ENCODE assay signal across 14 mouse cellular contexts in the genomic region with DNA sequence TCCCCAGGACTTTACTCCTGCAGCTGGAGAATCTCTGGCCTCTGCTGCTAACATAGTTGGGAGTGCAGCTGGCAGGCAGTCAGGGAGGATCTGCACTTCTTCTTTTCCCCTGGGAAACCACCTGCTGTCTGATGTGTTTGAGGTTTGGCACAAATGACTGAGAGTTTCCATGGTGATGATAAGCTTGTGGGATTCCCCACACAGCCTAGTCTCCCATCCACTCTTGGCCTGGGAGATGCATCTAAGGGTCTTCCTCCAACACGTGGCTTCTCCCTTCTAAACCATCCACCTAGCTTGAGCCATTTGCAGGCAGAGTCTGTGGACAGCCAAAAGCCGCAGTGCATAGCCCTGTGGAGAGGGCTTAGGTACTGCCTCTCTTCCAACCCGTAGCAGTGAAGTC. TPM values are rescaled to one million over a fixed set of nuclear protein-coding genes. Genes with fewer than 3 reads are reported as not detected.
DNase-seq lines count a peak whose midpoint lies in the region; ATAC-seq and TF ChIP-seq lines count a peak whose summit lies in the region.
"Had no signal": no experiment of that assay in that cellular context is flagged by ENCODE, and none has a peak within 500 bp of the region (broad histone marks: within the 10 kb centered on the region; RNA-seq: fewer than 3 reads in every experiment).

No protein-coding gene starts in this region.

- peak; percentile 52 for DNase-seq in forebrain, embryonic 14.5 days (ENCODE audit: low spot score)
- DNase-seq in layer of hippocampus, adult 9-11 months, result peak; percentile 48
- DNase-seq in layer of hippocampus, adult 8-10 months (ENCODE audit: low spot score in 2 of 2), result no peak
- DNase-seq in Patski (ENCODE audit: low read depth, low spot score), result peak; percentile 68
- peak; percentile 55 to 70 for DNase-seq in right cerebral cortex, postnatal 10 days (ENCODE audit: low spot score in 2 of 2)
- no peak for DNase-seq in thymus, postnatal 10 days (ENCODE audit: low spot score in 2 of 2)
- no peak for DNase-seq in cerebellum, adult 11-12 months
- DNase-seq: cerebellum, postnatal 36 days had no signal

- no peak overlapping the region for H3K27ac ChIP-seq in forebrain, embryonic 14.5 days (ENCODE audit: low read depth, low read length)
- H3K27ac ChIP-seq in forebrain, embryonic 12.5 days, result no peak overlapping the region
- H3K27ac ChIP-seq: heart, embryonic 15.5 days; limb, embryonic 12.5 days; lung, embryonic 15.5 days had no signal

- H3K4me2 ChIP-seq in forebrain, embryonic 14.5 days (ENCODE audit: low read length), result no peak overlapping the region
- H3K4me2 ChIP-seq in forebrain, embryonic 12.5 days, result no peak overlapping the region
- H3K4me2 ChIP-seq: heart, embryonic 15.5 days; limb, embryonic 12.5 days; lung, embryonic 15.5 days had no signal

- TF ChIP-seq CTCF in Patski (IDR thresholded peaks at IDR 0.05), result no peak

- ATAC-seq in forebrain, embryonic 14.5 days, result no peak
- ATAC-seq in forebrain, embryonic 12.5 days (ENCODE audit: low FRiP score), result no peak
- ATAC-seq in Patski, result no peak
- ATAC-seq: intestine, postnatal 0 days had no signal

- H3K9me3 ChIP-seq in forebrain, embryonic 14.5 days (replicated peaks; ENCODE audit: control insufficient read depth, low read length), result no peaks in the 10 kb centered on the region
- no peaks in the 10 kb centered on the region for H3K9me3 ChIP-seq in forebrain, embryonic 12.5 days
- H3K9me3 ChIP-seq: heart, embryonic 15.5 days; limb, embryonic 12.5 days; lung, embryonic 15.5 days had no signal

- no peak overlapping the region for H3K9ac ChIP-seq in forebrain, embryonic 14.5 days (ENCODE audit: low read length)
- H3K9ac ChIP-seq in forebrain, embryonic 12.5 days, result no peak overlapping the region
- H3K9ac ChIP-seq: heart, embryonic 15.5 days; limb, embryonic 12.5 days; lung, embryonic 15.5 days had no signal

- WGBS in forebrain, embryonic 14.5 days, result 43% methylated on average over 3 of the region's 3 CpGs
- 55% methylated on average over 3 of the region's 3 CpGs for WGBS in forebrain, embryonic 12.5 days

- CTCF ChIA-PET in Patski (lab: Charles Lee), result interaction anchor here (1.3 kb wide), 1 partner anchor 79 kb away, joined by 3 read pairs; no protein-coding TSS in a partner anchor

- no peaks in the 10 kb centered on the region for H3K27me3 ChIP-seq in forebrain, embryonic 14.5 days (replicated peaks; ENCODE audit: control insufficient read depth, insufficient read depth, low read length)
- H3K27me3 ChIP-seq in forebrain, embryonic 12.5 days, result peaks cover 6% of the 10 kb centered on the region; the same call in 1 of the 2 replicates
- no peaks in the 10 kb centered on the region for H3K27me3 ChIP-seq in Patski
- H3K27me3 ChIP-seq: lung, embryonic 15.5 days had no signal

- no peaks in the 10 kb centered on the region for H3K4me1 ChIP-seq in forebrain, embryonic 14.5 days (ENCODE audit: control insufficient read depth, insufficient read depth, low read length)
- H3K4me1 ChIP-seq in forebrain, embryonic 12.5 days, result 0 out of 2 replicates have a peak, but pooled peaks cover 4% of the 10 kb centered on the region
- H3K4me1 ChIP-seq: heart, embryonic 15.5 days; lung, embryonic 15.5 days had no signal

- in situ Hi-C loops in Patski (cut with MboI; ENCODE audit: low pct_unique_long_range_greater_than_20kb), result no loop called here

- H3K4me3 ChIP-seq in forebrain, embryonic 14.5 days (ENCODE audit: low read depth, low read length), result no peak overlapping the region
- H3K4me3 ChIP-seq in forebrain, embryonic 12.5 days (replicated peaks), result no peak overlapping the region
- H3K4me3 ChIP-seq: heart, embryonic 15.5 days; limb, embryonic 12.5 days; lung, embryonic 15.5 days had no signal

- H3K36me3 ChIP-seq in forebrain, embryonic 14.5 days (ENCODE audit: control insufficient read depth, insufficient read depth, low read length), result no peaks in the 10 kb centered on the region
- H3K36me3 ChIP-seq in forebrain, embryonic 12.5 days (replicated peaks), result no peaks in the 10 kb centered on the region
- H3K36me3 ChIP-seq: heart, embryonic 15.5 days; limb, embryonic 12.5 days; lung, embryonic 15.5 days had no signal

- POLR2A ChIA-PET in Patski (lab: Charles Lee), result interaction anchor here (0.6 kb wide), 1 partner anchor 470 kb away, joined by 4 read pairs; no protein-coding TSS in a partner anchor

RNA-seq across cellular contexts. Expression of a gene that starts 10.9 kb away (rescaled TPM):
- polyA plus RNA-seq in forebrain, embryonic 14.5 days (2014; fragmentation: Nextera tagmentation; extraction: Ambion mirVana), result not detected in 2 replicates
- 0.13 and 0.20 TPM in 2 replicates for polyA plus RNA-seq in forebrain, embryonic 12.5 days (2016; fragmentation: Nextera tagmentation; extraction: Ambion mirVana)
- total RNA-seq in layer of hippocampus, adult 8-10 months (2022), result not detected
- 0.03 TPM for polyA plus RNA-seq in Patski (2021)
- total RNA-seq: monocyte, adult 5-6 weeks had no signal

Comparison
In these comparisons a context has a peak if more than half of its experiments do, and no peak if none do; other contexts are left out.
1. DNase-seq: peak in forebrain, embryonic 14.5 days (single experiment), layer of hippocampus, adult 9-11 months (single experiment), Patski (single experiment) and right cerebral cortex, postnatal 10 days (2 of 2); none in layer of hippocampus, adult 8-10 months (0 of 2), thymus, postnatal 10 days (0 of 2) and cerebellum, adult 11-12 months (single experiment).